Mouse (Mus musculus) stomach, postnatal 0 days (tissue): ENCODE data around the gene Peak1. TPM values are rescaled to one million over a fixed set of nuclear protein-coding genes. Genes with fewer than 3 reads are reported as not detected.

Experiments
- ATAC-seq: fragments of 200-750 bp; cut with Nextera tagmentation; 2 replicates; pipeline ENCODE4 v1.8.0; 2017; ENCODE audit not compliant: low FRiP score, low TSS enrichment
- DNase-seq: peaks from one replicate; pipeline ENCODE4 v3.0.0-alpha.2; 2016; ENCODE audit warnings: low spot score
- H3K27ac ChIP-seq: fragments of 300-500 bp; sonication (generic); replicated peaks from 2 replicates; pipeline ENCODE4 v1.5.1; 2014; ENCODE audit warnings: mild to moderate bottlenecking, control low read depth
- H3K27me3 ChIP-seq: fragments of 300-500 bp; sonication (generic); 2 replicates; pipeline ENCODE4 v1.6.1; 2014; ENCODE audit warnings: low read length; ENCODE audit not compliant: control insufficient read depth, insufficient read depth
- H3K36me3 ChIP-seq: fragments of 300-500 bp; sonication (generic); 2 replicates; pipeline ENCODE4 v1.6.1; 2014; ENCODE audit warnings: low read length, mixed read lengths; ENCODE audit not compliant: control insufficient read depth, insufficient read depth
- H3K4me1 ChIP-seq: fragments of 300-500 bp; sonication (generic); replicated peaks from 2 replicates; pipeline ENCODE4 v1.6.1; 2014; ENCODE audit warnings: antibody characterized with exemption; ENCODE audit not compliant: control insufficient read depth, insufficient read depth
- H3K4me2 ChIP-seq: fragments of 300-500 bp; sonication (generic); replicated peaks from 2 replicates; pipeline ENCODE4 v1.6.1; 2014; ENCODE audit warnings: low read depth, mild to moderate bottlenecking, control low read depth, moderate library complexity
- H3K4me3 ChIP-seq: fragments of 300-500 bp; sonication (generic); 2 replicates; pipeline ENCODE4 v1.5.1; 2014; ENCODE audit warnings: low read depth, low read length, control low read depth
- H3K9ac ChIP-seq: fragments of 300-500 bp; sonication (generic); 2 replicates; pipeline ENCODE4 v1.6.1; 2014; ENCODE audit warnings: mild to moderate bottlenecking, low read length, control low read depth, mixed read lengths
- H3K9me3 ChIP-seq: fragments of 300-500 bp; sonication (generic); 2 replicates; pipeline ENCODE4 v1.6.1; 2016; ENCODE audit warnings: low read length; ENCODE audit not compliant: control insufficient read depth
- CTCF ChIP-seq: IDR thresholded peaks from 2 replicates; pipeline ENCODE4 v1.5.1; 2016; ENCODE audit warnings: antibody characterized with exemption, low read depth, mild to moderate bottlenecking, moderate library complexity
- EP300 ChIP-seq: optimal IDR thresholded peaks from 2 replicates; pipeline ENCODE3; 2016; ENCODE audit warnings: antibody characterized with exemption
- WGBS: fragments of 180-500 bp; shearing (Covaris S2); extraction: QIAGEN DNeasy Blood & Tissue Kit; methylation state at CpG from one replicate; pipeline ENCODE4 v1.1.7; 2014; 5-methylcytosine and 5-hydroxymethylcytosine counted together
- polyA plus RNA-seq: library from polyadenylated mRNA; unstranded; fragments of >200 nt; fragmentation: Nextera tagmentation; extraction: Ambion mirVana; gene quantifications from 2 replicates; pipeline ENCODE4 v1.2.1, GENCODE M21; 2015

The Peak1 gene
- polyA plus RNA-seq, 1 experiment from 2014 or later = 4.5 TPM

GRCm38 (mm10) chr9:56265460-56266199 is 152.2 kb downstream of the Peak1 start:
- Histone ChIP-seq H3K9me3 (no peaks in the 10 kb centered on the region), H3K27me3 (no peaks in the 10 kb centered on the region), H3K4me1 (no peaks in the 10 kb centered on the region), H3K9ac (no peak overlapping the region), H3K27ac (no peak overlapping the region), H3K4me3 (no peak overlapping the region), H3K36me3 (no peaks in the 10 kb centered on the region), H3K4me2 (no peak overlapping the region)
- ATAC-seq (no peak), DNase-seq (no peak)
- WGBS = 79% methylated on average over 5 of the region's 5 CpGs
- TF ChIP-seq CTCF = no peak
- TF ChIP-seq EP300 = no peak

DNA sequence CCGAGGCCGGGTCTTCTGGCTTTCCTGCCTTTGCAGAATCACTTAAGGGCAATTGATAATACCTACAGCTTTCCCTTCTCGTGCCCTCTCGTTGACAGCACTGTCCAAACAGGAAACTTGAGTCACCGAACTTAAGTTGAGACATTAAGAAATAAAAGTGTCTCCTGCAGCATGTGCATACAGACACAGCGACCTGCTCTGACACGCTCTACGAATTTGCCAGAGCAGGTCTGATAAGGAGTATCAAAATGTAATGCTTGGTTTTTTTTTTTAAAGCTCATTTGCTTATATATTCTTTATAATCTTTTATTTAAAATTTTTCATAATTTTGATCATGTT is 152.9 kb downstream of the Peak1 start:
- Histone ChIP-seq H3K27me3 (no peaks in the 10 kb centered on the region), H3K4me1 (no peaks in the 10 kb centered on the region), H3K27ac (no peak overlapping the region), H3K36me3 (no peaks in the 10 kb centered on the region), H3K4me3 (no peak overlapping the region), H3K9ac (no peak overlapping the region), H3K4me2 (no peak overlapping the region), H3K9me3 (peaks cover 4% of the 10 kb centered on the region)
- DNase-seq (no peak), ATAC-seq (no peak)
- 29% methylated on average over 8 of the region's 8 CpGs for WGBS
- TF ChIP-seq CTCF = no peak
- no peak for TF ChIP-seq EP300

- Histone ChIP-seq H3K4me2 (no peak overlapping the region), H3K36me3 (no peaks in the 10 kb centered on the region), H3K4me1 (no peaks in the 10 kb centered on the region), H3K9me3 (peaks cover 4% of the 10 kb centered on the region), H3K27me3 (no peaks in the 10 kb centered on the region), H3K9ac (no peak overlapping the region), H3K27ac (no peak overlapping the region), H3K4me3 (no peak overlapping the region)
- ATAC-seq (peak; percentile 63; the same call in 1 of the 2 replicates), DNase-seq (peak; percentile 40)
- 47% methylated on average over 7 of the region's 7 CpGs for WGBS
- TF ChIP-seq CTCF (peak; percentile 88), EP300 (no peak)
Measured at GRCm38 (mm10) chr9:56264308-56265021, 153.4 kb downstream of the Peak1 start.

GRCm38 (mm10) chr9:56263055-56263454 is 154.8 kb downstream of the Peak1 start:
- Histone ChIP-seq H3K27me3 (no peaks in the 10 kb centered on the region), H3K4me1 (no peaks in the 10 kb centered on the region), H3K9ac (no peak overlapping the region), H3K4me2 (no peak overlapping the region), H3K27ac (no peak overlapping the region), H3K36me3 (0 out of 2 replicates have a peak, but pooled peaks cover 4% of the 10 kb centered on the region), H3K4me3 (no peak overlapping the region), H3K9me3 (peaks cover 4% of the 10 kb centered on the region)
- DNase-seq (no peak), ATAC-seq (no peak)
- no peak for TF ChIP-seq EP300
- TF ChIP-seq CTCF = no peak
- WGBS = 55% methylated on average over 1 of the region's 1 CpGs

- H3K4me2 ChIP-seq = no peak overlapping the region
- H3K27ac ChIP-seq = no peak overlapping the region
- no peak for TF ChIP-seq CTCF
- WGBS = 84% methylated on average over 14 of the region's 14 CpGs
- no peaks in the 10 kb centered on the region for H3K27me3 ChIP-seq
- 0 out of 2 replicates have a peak, but pooled peaks cover 4% of the 10 kb centered on the region for H3K36me3 ChIP-seq
- DNase-seq (no peak), ATAC-seq (no peak)
- no peak overlapping the region for H3K9ac ChIP-seq
- no peak overlapping the region for H3K4me3 ChIP-seq
- H3K4me1 ChIP-seq = no peaks in the 10 kb centered on the region
- H3K9me3 ChIP-seq = peaks cover 4% of the 10 kb centered on the region
Measured at GRCm38 (mm10) chr9:56260495-56261136, 157.3 kb downstream of the Peak1 start.
